Mouse (Mus musculus) 416B (cell line): ENCODE measurements around the gene AA986860.

Experiments used
- DNase-seq: peaks from one replicate; pipeline ENCODE4 v3.0.0; 2011; ENCODE audit warnings: low read depth

Gene AA986860

DNA sequence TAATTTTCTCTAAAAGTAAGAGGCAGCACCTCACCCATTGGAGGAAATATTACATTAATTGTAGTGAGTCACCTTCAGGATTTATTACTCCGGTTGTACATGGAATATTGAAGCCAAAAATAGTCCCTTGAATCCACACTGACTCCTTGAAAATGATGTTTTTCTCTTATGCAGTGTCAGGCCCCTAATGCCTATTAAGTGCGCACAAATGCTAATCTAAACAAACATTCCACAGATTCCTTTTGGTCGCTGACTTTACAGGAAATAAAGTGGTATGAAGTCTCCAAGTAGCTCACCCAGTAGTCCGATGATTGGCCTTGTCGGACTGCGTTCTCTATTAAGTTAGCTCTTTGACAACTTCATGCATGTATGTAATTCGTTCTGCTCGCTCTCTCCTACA is 3.1 kb downstream of the AA986860 start:
- no peak for DNase-seq

GRCm38 (mm10) chr1:130737411-130737881 is 5.7 kb downstream of the AA986860 start:
- DNase-seq, result no peak

DNA sequence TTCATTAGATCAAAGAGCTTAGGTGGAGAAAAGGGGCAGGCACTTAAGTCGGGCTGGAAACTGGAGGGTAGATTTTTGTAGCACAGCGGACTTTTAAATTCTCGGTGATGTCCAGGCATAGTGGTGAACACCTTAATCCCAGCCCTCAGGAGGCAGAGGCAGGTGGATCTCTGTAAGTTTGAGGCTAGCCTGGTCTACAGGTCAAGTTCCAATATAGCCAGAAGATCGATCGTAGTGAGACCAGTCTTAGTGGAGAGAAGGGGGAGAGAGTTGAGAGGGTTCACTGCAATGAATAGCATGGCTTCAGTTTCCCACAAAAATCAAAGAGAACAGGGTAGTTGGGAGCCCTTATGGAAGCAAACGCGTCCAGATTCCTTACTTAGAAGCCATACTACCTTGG is 6.1 kb downstream of the AA986860 start:
- DNase-seq, result no peak

DNA sequence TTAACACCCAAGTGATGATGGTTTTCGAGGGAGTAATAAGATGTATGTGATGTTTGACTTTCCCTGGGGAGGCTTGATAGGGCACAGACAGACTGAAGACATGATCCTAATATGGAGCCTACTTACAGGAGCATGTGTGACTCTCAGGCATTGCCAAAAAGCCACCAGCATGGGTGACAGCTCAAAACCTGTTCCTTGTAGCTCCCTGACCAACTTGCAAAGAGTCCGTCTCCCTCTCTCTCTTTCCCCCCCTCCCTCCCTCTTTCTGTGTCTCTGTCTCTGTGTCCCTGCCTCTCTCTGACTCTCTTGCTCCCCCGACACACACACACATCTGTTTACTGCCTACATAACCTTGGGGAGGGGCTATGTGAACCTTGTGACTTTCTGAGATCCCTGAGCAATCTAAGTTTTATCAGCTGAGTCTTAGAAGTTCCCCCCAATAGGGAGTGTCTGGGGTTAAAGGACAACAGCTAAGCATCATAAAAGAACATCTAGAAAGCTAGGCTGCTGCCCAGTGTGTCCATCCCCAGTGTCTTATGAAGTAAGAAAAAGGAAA is 6.9 kb downstream of the AA986860 start:
- no peak for DNase-seq

DNA sequence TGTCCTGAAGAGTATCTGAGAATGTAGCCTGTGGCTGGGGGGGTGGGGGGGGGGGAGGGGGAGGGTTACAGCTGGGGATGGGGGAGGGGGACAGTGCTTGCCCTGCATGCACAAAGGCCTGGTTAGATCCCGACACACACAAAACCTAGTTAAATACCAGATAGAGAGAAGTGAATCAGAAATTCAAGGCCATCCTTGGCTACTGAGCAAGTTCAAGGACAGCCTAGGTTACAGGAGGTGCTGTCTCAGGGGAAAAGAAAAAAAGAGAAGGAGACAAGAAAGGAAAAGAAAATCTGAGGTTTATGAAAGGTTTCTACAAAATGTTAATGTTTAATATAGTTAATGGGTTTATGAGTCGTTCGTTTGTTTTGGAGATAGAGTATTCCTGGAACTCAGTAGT is 7.9 kb downstream of the AA986860 start:
- no peak for DNase-seq

- DNase-seq, result peak; percentile 26
These were observed 8.5 kb downstream of the AA986860 start for GRCm38 (mm10) chr1:130740227-130740648.

DNA sequence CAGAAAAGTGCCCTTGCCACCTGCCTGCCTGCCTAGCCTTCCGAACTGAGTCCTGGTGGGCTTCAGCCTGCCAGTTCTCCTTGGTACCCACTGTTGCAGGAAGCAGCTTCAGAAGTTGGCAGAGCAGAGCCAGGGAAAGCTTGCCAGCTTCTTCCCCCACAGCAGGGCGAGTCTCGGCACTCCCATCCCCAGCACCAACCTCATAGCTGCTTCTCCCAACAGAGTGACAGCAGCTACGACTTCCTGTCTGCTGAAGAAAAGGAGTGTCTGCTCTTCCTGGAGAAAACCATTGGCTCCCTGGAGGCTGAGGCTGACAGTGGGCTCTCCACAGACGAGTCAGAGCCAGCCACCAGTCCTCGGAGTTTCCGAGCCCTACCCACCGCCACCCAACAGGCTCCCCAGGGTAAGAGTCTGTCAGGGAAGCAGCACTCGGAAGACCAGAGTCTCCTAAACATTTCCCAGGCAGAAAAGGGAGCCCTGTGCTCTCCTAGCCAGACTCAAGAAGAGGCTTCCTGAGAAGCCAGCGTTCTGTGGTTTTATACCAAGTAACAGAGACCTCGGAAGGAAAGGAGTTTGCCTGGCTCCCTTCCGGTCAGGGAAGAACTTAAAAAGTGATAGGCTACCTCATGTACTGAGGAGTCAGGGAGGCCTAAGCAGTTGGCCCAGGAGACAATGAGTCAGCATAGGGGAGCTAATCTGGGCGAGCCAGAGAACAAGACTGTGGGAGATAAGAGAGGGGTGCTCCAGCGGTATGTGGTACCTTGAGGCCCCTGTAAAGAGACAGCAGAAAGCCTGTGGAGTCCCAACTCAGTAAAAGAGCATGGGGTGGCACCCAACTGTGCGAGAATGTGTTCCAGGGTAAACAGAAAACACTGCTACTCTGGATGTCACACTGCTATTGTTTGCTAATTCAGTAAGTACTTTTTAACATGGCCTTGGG is 9.3 kb downstream of the AA986860 start:
- peak; percentile 95 for DNase-seq

DNA sequence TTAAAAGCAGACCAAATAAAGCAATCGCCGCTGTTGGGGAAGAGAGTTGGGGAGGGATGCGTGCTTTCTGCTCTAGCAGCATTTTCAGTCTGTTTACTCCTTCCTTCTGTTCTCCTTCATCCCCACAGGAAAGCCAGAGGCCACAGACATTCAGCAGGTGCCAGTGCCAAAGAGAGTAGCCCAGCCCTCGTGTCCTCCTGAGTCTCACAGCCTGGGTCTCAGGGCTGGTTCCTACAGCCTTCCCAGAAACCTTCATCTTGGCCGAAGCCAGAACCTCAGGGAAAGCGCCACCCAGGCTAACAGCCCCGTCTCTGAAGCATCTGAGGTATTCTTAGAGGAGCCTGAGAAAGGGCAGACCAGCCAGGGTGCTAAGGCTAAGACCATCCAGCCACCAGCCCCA is 10.4 kb downstream of the AA986860 start:
- no peak for DNase-seq

DNA sequence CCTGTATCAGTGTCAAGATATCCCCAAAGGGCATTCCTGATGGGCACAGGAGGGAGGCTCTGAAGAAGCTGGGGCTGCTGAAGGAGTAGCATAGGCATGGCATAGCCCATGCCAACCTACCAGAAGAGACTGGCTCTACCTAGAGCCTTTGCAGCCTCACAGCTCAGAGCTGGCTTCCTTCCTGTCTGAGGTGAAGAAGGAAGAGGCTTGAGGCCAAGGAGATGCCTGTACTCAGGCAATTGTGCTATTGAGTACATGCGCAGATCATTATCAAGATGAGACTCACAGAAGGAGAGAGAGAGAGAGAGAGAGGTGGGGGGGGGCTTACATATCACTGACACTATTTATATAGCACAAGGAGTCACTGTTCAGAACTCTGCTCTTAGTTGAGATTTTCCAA is 12.0 kb downstream of the AA986860 start:
- DNase-seq, result peak; percentile 69

- DNase-seq, result no peak
These were observed 12.4 kb downstream of the AA986860 start for GRCm38 (mm10) chr1:130744217-130744616.

DNA sequence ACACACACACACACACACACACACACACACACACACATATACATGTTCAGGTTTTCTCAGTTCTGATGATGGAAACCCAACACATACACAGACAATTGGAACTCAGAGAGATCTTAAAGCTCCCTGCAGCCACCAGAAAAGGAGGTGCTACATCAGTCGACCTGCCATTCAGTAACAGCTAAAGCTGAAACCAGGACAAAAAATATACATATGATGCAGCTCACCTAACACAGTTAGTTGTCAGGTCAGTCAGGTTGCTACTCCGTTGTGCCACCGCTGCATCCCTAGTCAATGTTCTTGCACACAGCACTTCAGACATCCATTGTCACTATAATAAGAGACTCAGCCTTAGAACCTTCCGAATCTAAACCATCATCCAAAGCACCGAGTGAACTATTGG is 13.2 kb downstream of the AA986860 start:
- DNase-seq, result no peak

DNA sequence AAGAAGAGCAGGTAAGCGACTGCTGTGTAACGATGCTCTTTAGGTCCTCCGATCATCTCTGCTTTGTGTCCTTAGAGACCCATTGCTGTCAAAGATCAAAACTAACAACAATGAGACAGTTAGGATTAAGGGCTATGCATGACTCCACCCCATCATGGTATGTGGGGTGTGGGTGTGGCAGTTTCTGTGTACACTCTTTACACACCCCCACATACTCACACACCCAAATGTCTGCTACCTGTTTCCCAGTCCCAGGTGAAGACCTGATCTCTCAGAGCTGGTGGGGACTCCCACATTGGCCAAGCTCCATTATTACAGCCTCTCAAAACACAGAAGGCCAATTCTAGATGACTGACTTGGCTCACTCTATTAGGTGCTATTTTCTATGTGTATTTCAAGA is 13.8 kb downstream of the AA986860 start:
- DNase-seq, result no peak

DNA sequence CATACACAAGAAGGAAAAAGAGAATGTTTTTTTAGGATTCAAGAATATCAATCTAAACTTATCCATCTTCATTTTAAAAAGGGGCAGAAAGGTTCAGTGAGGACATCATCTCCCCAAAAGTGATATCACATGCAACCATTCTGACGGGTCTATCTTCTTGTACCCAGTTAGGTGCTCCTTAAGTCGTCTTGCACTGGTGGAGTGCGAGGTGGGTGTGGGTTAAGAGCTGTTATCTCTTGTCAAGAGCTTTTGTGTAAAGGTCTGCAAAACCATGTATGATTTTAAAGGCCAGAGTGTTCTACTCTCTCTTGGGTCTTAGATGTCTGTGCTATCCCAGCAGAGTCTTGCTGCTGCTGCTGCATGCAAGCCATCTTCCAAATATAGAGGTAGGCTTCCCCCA is 15.0 kb downstream of the AA986860 start:
- no peak for DNase-seq

DNA sequence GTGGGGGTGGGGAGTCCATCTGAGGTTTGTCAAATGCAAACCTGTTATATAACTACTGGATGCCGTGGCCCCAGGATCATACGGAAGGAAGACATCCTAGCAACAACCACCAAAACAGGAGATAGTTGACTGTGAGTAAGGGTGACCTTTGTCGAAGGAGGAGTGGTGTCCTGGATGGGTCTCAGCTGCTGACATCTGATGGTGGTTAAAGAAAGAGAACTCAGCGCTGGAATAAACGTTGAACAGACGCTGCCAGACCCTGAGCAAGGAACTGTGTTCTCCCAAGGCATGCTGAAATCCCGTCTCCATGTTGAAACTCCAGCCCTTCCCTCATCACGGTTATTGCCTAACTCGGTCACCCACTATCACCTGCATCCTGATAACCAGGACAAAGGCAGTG is 27.9 kb downstream of the AA986860 start:
- DNase-seq, result no peak

DNA sequence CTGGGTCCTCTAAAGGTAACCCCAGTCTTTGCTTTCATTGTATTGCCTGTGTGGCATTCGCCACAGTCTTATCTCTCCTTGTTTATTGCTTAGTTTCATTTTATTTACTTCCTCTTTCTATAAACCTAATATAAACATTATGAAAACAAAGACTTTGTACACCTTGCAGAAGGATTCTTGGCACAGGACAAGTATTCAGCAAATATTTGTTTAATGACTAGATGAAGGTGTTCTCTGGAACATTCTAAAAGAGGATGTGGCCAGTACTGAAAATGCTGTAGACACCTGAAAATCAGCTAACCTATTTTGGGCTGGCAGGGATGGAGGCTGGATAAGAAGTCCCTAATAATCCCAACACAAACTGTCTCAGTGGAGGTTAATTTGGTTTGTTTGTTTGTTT is 29.8 kb downstream of the AA986860 start:
- DNase-seq, result no peak

- DNase-seq, result no peak
These were observed 30.4 kb downstream of the AA986860 start for GRCm38 (mm10) chr1:130762045-130762760.

- DNase-seq, result no peak
These were observed 32.3 kb downstream of the AA986860 start for GRCm38 (mm10) chr1:130764027-130764461.

- DNase-seq, result no peak
These were observed 35.3 kb downstream of the AA986860 start for GRCm38 (mm10) chr1:130767066-130767465.

DNA sequence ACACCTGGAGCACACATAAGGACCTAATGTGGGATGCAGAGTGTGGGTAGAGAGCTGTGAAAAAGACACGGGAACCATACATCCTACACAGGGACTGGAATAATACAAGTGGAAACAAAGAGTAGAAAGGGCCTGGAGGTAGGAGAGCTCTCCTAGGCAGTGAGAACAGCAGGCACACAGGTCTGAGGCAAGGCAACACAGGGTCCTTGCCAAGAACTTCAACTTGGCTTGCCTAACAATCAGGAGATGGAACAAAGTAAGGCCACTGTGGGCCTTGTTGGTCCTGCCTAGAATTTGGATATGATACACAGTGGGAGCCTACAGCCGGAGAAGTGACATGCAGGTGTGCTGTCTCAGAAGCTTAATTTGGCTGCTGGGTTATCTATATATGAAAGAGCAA is 38.1 kb downstream of the AA986860 start:
- DNase-seq, result no peak

DNA sequence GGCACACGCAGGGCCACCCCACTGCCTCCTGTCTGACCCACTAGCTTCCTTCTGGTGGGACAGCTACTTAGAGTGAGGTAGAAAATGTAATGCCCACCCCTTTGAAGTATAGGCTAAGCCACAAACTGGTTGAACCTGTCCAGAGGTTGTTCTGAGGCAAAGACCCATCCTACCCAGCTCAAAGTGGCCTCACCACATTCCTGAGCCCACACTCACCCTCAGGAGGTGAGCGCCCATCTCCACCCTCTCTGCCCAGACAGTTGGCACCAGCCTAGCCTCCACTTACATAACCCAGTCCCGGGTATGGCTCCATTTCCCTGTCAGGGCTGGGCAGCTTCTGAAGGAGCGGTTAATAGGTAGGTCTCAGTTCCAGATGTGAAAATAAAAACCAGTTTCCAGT is 38.7 kb downstream of the AA986860 start:
- DNase-seq, result no peak

- no peak for DNase-seq
These were observed 39.3 kb downstream of the AA986860 start for GRCm38 (mm10) chr1:130770981-130771494.

DNA sequence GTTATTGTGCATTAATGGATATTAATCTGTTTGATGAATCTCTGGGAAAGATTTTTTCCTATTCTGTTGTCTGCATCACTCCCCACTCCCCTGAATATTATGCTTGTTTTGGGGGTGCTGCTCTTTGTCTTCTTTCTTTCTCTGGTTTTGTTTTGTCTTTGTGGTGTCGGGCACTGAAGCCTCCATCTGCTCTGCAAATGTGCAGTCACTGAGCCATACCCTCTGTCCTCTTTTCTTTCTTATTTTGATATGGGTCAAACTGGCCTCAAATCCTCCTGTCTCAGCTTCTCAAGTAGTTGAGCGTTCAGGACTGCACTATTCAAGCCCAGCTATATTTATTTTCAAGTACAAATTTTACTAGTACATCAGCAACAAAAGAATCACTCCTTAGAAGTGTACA is 43.5 kb downstream of the AA986860 start:
- DNase-seq, result no peak
